7 mouse cellular contexts compared by ENCODE assay signal in the genomic region with DNA sequence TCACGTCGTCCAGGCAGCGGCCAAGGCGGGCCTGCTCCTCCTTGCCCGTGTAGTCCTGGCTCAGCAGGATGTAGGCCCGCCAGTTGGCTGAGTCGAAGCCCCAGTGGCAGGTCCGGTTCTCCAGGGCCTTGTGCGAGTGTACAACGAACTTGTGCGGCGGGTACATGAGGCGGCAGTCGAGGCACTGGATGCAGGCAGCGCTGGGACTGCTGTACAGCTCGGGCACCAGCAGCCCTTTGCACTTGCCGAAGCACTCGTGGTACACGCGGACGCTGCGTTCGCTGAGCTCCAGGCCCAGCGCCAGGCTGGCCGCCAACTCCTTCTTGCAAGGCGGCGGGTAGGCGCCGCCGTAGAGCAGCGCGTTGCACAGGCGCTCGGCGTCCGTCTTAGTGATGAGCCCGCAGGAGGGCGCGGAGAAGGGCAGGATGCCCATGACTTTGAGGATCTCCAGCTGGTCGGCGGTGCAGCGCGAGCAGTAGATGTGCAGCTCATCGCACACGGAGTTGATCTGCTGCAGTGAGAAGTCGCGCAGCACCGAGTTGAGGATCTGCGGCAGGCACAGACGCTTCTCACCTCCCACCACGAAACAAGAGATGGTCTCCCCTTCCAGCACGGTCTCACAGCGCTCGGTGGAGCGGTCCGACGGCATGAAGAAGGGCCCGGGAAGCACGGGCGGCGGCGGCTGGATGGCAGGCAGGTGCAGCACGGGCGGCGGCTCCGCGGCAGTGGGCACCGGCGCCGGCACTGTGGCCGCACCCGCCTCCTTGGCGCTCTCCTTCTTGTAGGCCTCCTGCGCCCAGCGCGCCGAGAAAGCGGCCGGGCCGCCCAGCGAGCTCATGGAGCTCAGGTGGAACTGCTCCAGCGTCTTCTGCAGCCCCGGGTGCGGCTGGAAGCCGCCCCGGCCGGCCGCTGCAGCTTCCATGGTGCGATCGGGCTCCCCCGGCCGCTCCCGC. TPM values are rescaled to one million over a fixed set of nuclear protein-coding genes. Genes with fewer than 3 reads are reported as not detected.
A peak's percentile ranks its signal among the peaks of the same experiment; 100 is the strongest.
DNase-seq lines count a peak whose midpoint lies in the region; ATAC-seq and TF ChIP-seq lines count a peak whose summit lies in the region.

No protein-coding gene starts in this region.

- ATAC-seq in intestine, postnatal 0 days, result no peak
- no peak for ATAC-seq in limb, embryonic 13.5 days (ENCODE audit: low FRiP score, low read depth)
- no peak for ATAC-seq in midbrain, embryonic 14.5 days (ENCODE audit: low FRiP score, low TSS enrichment)

- TF ChIP-seq POLR2A in cortical plate, adult 2 months (IDR thresholded peaks at IDR 0.05; ENCODE audit: extremely low read depth, insufficient read depth, low read length), result no peak; the same call in 1 of the 2 replicates

- DNase-seq in adipocyte (ENCODE audit: low spot score), result peak; percentile 80
- peak; percentile 73 to 78 for DNase-seq in gastrocnemius, postnatal 36 days
- peak; percentile 85 for DNase-seq in midbrain, embryonic 14.5 days
- DNase-seq in spleen, postnatal 10 days (ENCODE audit: low spot score in 2 of 2), result peak; percentile 60

- peak overlapping the region; percentile 97 for H3K4me3 ChIP-seq in cortical plate, adult 2 months (ENCODE audit: insufficient read depth, low read length)
- H3K4me3 ChIP-seq in intestine, postnatal 0 days (ENCODE audit: low read depth, low read length), result peak overlapping the region; percentile 82
- peak overlapping the region; percentile 98 for H3K4me3 ChIP-seq in limb, embryonic 13.5 days
- peak overlapping the region; percentile 82 for H3K4me3 ChIP-seq in midbrain, embryonic 14.5 days (replicated peaks; ENCODE audit: low read depth, low read length)

- intact Hi-C loops in gastrocnemius, postnatal 36 days (cut with DNase I), result no loop called here

- H3K4me1 ChIP-seq in cortical plate, adult 2 months (ENCODE audit: control insufficient read depth, insufficient read depth, low read length), result peaks cover 17% of the 10 kb centered on the region
- H3K4me1 ChIP-seq in intestine, postnatal 0 days (replicated peaks; ENCODE audit: control insufficient read depth, insufficient read depth, low read length), result peaks cover 26% of the 10 kb centered on the region
- H3K4me1 ChIP-seq in limb, embryonic 13.5 days, result peaks cover 47% of the 10 kb centered on the region
- peaks cover 49% of the 10 kb centered on the region for H3K4me1 ChIP-seq in midbrain, embryonic 14.5 days (ENCODE audit: control insufficient read depth, insufficient read depth, low read length)

- peak overlapping the region; percentile 91 for H3K4me2 ChIP-seq in intestine, postnatal 0 days (replicated peaks; ENCODE audit: low read depth)
- H3K4me2 ChIP-seq in limb, embryonic 13.5 days (replicated peaks), result peak overlapping the region; percentile 96
- peak overlapping the region; percentile 100 for H3K4me2 ChIP-seq in midbrain, embryonic 14.5 days (ENCODE audit: low read length)

- H3K36me3 ChIP-seq in intestine, postnatal 0 days (ENCODE audit: control insufficient read depth, insufficient read depth), result peaks cover 3% of the 10 kb centered on the region; the same call in 1 of the 2 replicates
- peaks cover 9% of the 10 kb centered on the region for H3K36me3 ChIP-seq in limb, embryonic 13.5 days
- H3K36me3 ChIP-seq in midbrain, embryonic 14.5 days (ENCODE audit: control insufficient read depth, insufficient read depth, low read length), result no peaks in the 10 kb centered on the region

- no peak for TF ChIP-seq CTCF in cortical plate, adult 2 months (IDR thresholded peaks at IDR 0.05; ENCODE audit: extremely low read depth, insufficient read depth, low read length)
- peak; percentile 11; the same call in 1 of the 2 replicates for TF ChIP-seq CTCF in intestine, postnatal 0 days (IDR thresholded peaks at IDR 0.05; ENCODE audit: low read depth)

- H3K27me3 ChIP-seq in intestine, postnatal 0 days (replicated peaks; ENCODE audit: control insufficient read depth, insufficient read depth, low read length), result no peaks in the 10 kb centered on the region
- no peaks in the 10 kb centered on the region for H3K27me3 ChIP-seq in limb, embryonic 13.5 days
- H3K27me3 ChIP-seq in midbrain, embryonic 14.5 days (ENCODE audit: control insufficient read depth, insufficient read depth, low read length), result no peaks in the 10 kb centered on the region

- under 1% methylated on average over 81 of the region's 93 CpGs for WGBS in intestine, postnatal 0 days
- WGBS in limb, embryonic 13.5 days, result under 1% methylated on average over 88 of the region's 93 CpGs
- under 1% methylated on average over 93 of the region's 93 CpGs for WGBS in midbrain, embryonic 14.5 days

- H3K9me3 ChIP-seq in intestine, postnatal 0 days (ENCODE audit: control insufficient read depth), result no peaks in the 10 kb centered on the region
- no peaks in the 10 kb centered on the region for H3K9me3 ChIP-seq in limb, embryonic 13.5 days
- no peaks in the 10 kb centered on the region for H3K9me3 ChIP-seq in midbrain, embryonic 14.5 days (ENCODE audit: control insufficient read depth, low read length)

- H3K27ac ChIP-seq in cortical plate, adult 2 months (ENCODE audit: insufficient read depth, low read length), result peak overlapping the region; percentile 91
- peak overlapping the region; percentile 84 for H3K27ac ChIP-seq in intestine, postnatal 0 days (ENCODE audit: low read depth, low read length)
- peak overlapping the region; percentile 74 for H3K27ac ChIP-seq in limb, embryonic 13.5 days
- H3K27ac ChIP-seq in midbrain, embryonic 14.5 days (replicated peaks; ENCODE audit: low read depth, low read length), result peak overlapping the region; percentile 93

- peak overlapping the region; percentile 94 for H3K9ac ChIP-seq in intestine, postnatal 0 days (ENCODE audit: low read depth, low read length)
- H3K9ac ChIP-seq in limb, embryonic 13.5 days, result peak overlapping the region; percentile 100
- peak overlapping the region; percentile 94 for H3K9ac ChIP-seq in midbrain, embryonic 14.5 days (replicated peaks; ENCODE audit: low read length)

RNA-seq across cellular contexts. Expression of gene Ski, which starts 0.5 kb away (rescaled TPM):
- polyA plus RNA-seq in cortical plate, adult 2 months (2012; rRNA removed), result 69.0 and 70.3 TPM in 2 replicates
- total RNA-seq in gastrocnemius, postnatal 36 days (2021), result 10 to 100 TPM; 28.7 to 30.2 TPM
- 13.3 and 14.0 TPM in 2 replicates for polyA plus RNA-seq in intestine, postnatal 0 days (2015; fragmentation: Nextera tagmentation; extraction: Ambion mirVana)
- 24.4 and 24.8 TPM in 2 replicates for polyA plus RNA-seq in limb, embryonic 13.5 days (2015; fragmentation: Nextera tagmentation; extraction: Ambion mirVana)
- 14.3 and 15.4 TPM in 2 replicates for polyA plus RNA-seq in midbrain, embryonic 14.5 days (2014; fragmentation: Nextera tagmentation; extraction: Ambion mirVana)

RNA-seq across cellular contexts. Expression of gene Faap20, which starts 27.7 kb away (rescaled TPM):
- polyA plus RNA-seq in cortical plate, adult 2 months (2012; rRNA removed), result 36.5 and 37.5 TPM in 2 replicates
- 1 to 10 TPM; 3.1 to 4.7 TPM for total RNA-seq in gastrocnemius, postnatal 36 days (2021)
- 54.6 and 57.8 TPM in 2 replicates for polyA plus RNA-seq in intestine, postnatal 0 days (2015; fragmentation: Nextera tagmentation; extraction: Ambion mirVana)
- 92.1 and 97.8 TPM in 2 replicates for polyA plus RNA-seq in limb, embryonic 13.5 days (2015; fragmentation: Nextera tagmentation; extraction: Ambion mirVana)
- 74.1 and 85.6 TPM in 2 replicates for polyA plus RNA-seq in midbrain, embryonic 14.5 days (2014; fragmentation: Nextera tagmentation; extraction: Ambion mirVana)
